Mouse (Mus musculus) heart, adult 2 months (tissue): ENCODE measurements at regions not wholly inside any gene's neighbourhood (a gene's known extent, or its start where the extent isn't known, plus 50 kb on each side); places are given as distances from the start of the nearest gene placed in this dataset.

Experiments used
- DNase-seq, 2 experiments: peaks; one replicate each; pipeline ENCODE4 v3.0.0; 2021
- H3K27ac ChIP-seq: fragments of 200-600 bp; 2 replicates; pipeline ENCODE4 v1.8.1; 2022
- H3K27me3 ChIP-seq: fragments of 200-500 bp; 2 replicates; pipeline ENCODE4 v1.6.1; 2012; ENCODE audit warnings: mild to moderate bottlenecking, low read length, inconsistent platforms, mixed read lengths; ENCODE audit not compliant: control insufficient read depth, insufficient read depth
- H3K36me3 ChIP-seq: fragments of 200-500 bp; 2 replicates; pipeline ENCODE4 v1.6.1; 2012; ENCODE audit warnings: low read length, inconsistent platforms; ENCODE audit not compliant: control insufficient read depth, insufficient read depth
- H3K4me1 ChIP-seq: fragments of 200-500 bp; 2 replicates; pipeline ENCODE4 v1.6.1; 2011; ENCODE audit warnings: low read length; ENCODE audit not compliant: control insufficient read depth, insufficient read depth
- H3K4me3 ChIP-seq: fragments of 200-600 bp; 2 replicates; pipeline ENCODE4 v1.8.1; 2022
- H3K79me2 ChIP-seq: fragments of 200-500 bp; replicated peaks from 2 replicates; pipeline ENCODE4 v1.6.1; 2012; ENCODE audit warnings: mild to moderate bottlenecking, inconsistent platforms, low read length, moderate library complexity, mixed read lengths; ENCODE audit not compliant: control insufficient read depth, insufficient read depth
- H3K9ac ChIP-seq: fragments of 200-500 bp; 2 replicates; pipeline ENCODE4 v1.6.1; 2012; ENCODE audit warnings: low read depth, mild to moderate bottlenecking, control low read depth, inconsistent platforms, low read length, mixed read lengths
- CTCF ChIP-seq: fragments of 200-600 bp; IDR thresholded peaks from 2 replicates; pipeline ENCODE4 v1.8.1; 2022; ENCODE audit warnings: antibody characterized with exemption, mild to moderate bottlenecking, moderate library complexity
- EP300 ChIP-seq: fragments of 200-500 bp; IDR thresholded peaks from 2 replicates; pipeline ENCODE4 v1.6.1; 2011; ENCODE audit warnings: low read depth, low read length, control low read depth; ENCODE audit not compliant: insufficient read depth
- POLR2A ChIP-seq: fragments of 200-500 bp; IDR thresholded peaks from 2 replicates; pipeline ENCODE4 v1.6.1; 2011; ENCODE audit warnings: mild to moderate bottlenecking, low read depth, low read length, control low read depth; ENCODE audit not compliant: insufficient read depth
- WGBS: fragments of 180-500 bp; shearing (Covaris S2); methylation state at CpG from one replicate; pipeline ENCODE4 v1.1.7; 2018; 5-methylcytosine and 5-hydroxymethylcytosine counted together
- intact Hi-C: fragments of 180-260 bp; cut with DNase I; formaldehyde crosslinking; loops from one replicate; pipeline ENCODE4 v1.15.1; 2025

GRCm38 (mm10) chr2:50368831-50369230 is 72.2 kb upstream of the Mmadhc start:
- TF ChIP-seq POLR2A = no peak
- no peak for TF ChIP-seq EP300
- TF ChIP-seq CTCF = no peak
- H3K4me1 ChIP-seq = no peaks in the 10 kb centered on the region; the same call in 1 of the 2 replicates
- H3K4me3 ChIP-seq = no peak overlapping the region
- intact Hi-C loops = no loop called here
- DNase-seq = no peak
- WGBS = 72% methylated on average over 4 of the region's 4 CpGs
- H3K27me3 ChIP-seq = no peaks in the 10 kb centered on the region
- no peak overlapping the region for H3K9ac ChIP-seq
- H3K36me3 ChIP-seq = no peaks in the 10 kb centered on the region
- no peak overlapping the region for H3K27ac ChIP-seq
- H3K79me2 ChIP-seq = no peaks in the 10 kb centered on the region

GRCm38 (mm10) chr2:50368351-50368750 is 71.8 kb upstream of the Mmadhc start:
- Histone ChIP-seq H3K36me3 (no peaks in the 10 kb centered on the region), H3K9ac (no peak overlapping the region), H3K4me3 (no peak overlapping the region), H3K4me1 (no peaks in the 10 kb centered on the region), H3K79me2 (no peaks in the 10 kb centered on the region), H3K27ac (no peak overlapping the region), H3K27me3 (no peaks in the 10 kb centered on the region)
- WGBS = 74% methylated on average over 6 of the region's 6 CpGs
- intact Hi-C loops = no loop called here
- TF ChIP-seq POLR2A (no peak), EP300 (no peak), CTCF (no peak)
- DNase-seq = no peak

GRCm38 (mm10) chr2:50365221-50365620 is 68.6 kb upstream of the Mmadhc start:
- intact Hi-C loops = no loop called here
- TF ChIP-seq CTCF (no peak), POLR2A (no peak), EP300 (no peak)
- no peaks in the 10 kb centered on the region for H3K36me3 ChIP-seq

DNA sequence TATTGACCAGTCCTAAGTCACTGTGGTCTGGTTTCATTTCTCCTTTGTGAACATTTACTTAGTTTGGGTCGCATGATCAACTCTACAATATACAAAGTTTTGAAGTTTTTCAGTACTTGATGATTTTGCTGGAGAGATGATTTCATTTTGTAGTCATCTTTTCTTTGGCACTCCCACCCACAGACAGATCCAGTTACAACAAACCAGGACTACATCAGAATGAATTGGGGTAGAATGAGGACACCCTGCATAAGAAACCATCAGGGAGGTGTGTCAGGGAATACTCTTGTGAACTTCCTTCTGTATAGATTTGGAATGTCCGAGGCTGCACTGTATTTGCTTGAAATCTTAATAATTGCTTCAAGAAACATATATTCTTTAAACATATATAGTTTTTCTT is 59.5 kb upstream of the Mmadhc start:
- no peaks in the 10 kb centered on the region for H3K36me3 ChIP-seq
- H3K9ac ChIP-seq = no peak overlapping the region
- H3K79me2 ChIP-seq = no peaks in the 10 kb centered on the region
- H3K27ac ChIP-seq = no peak overlapping the region
- WGBS = 64% methylated on average over 2 of the region's 2 CpGs
- no peak for DNase-seq
- H3K4me3 ChIP-seq = no peak overlapping the region
- intact Hi-C loops = no loop called here
- H3K27me3 ChIP-seq = no peaks in the 10 kb centered on the region
- H3K4me1 ChIP-seq = no peaks in the 10 kb centered on the region
- TF ChIP-seq EP300 = no peak
- no peak for TF ChIP-seq CTCF
- TF ChIP-seq POLR2A = no peak

More at GRCm38 (mm10) chr2:50365221-50365620, 68.6 kb upstream of the Mmadhc start:
- WGBS = 77% methylated on average over 6 of the region's 6 CpGs
- H3K4me3 ChIP-seq = no peak overlapping the region
- H3K4me1 ChIP-seq = no peaks in the 10 kb centered on the region
- H3K9ac ChIP-seq = no peak overlapping the region
- H3K27ac ChIP-seq = no peak overlapping the region
- no peaks in the 10 kb centered on the region for H3K79me2 ChIP-seq
- no peaks in the 10 kb centered on the region for H3K27me3 ChIP-seq
- no peak for DNase-seq

GRCm38 (mm10) chr2:50347486-50348265 is 51.1 kb upstream of the Mmadhc start:
- Histone ChIP-seq H3K4me3 (no peak overlapping the region), H3K9ac (no peak overlapping the region), H3K4me1 (no peaks in the 10 kb centered on the region), H3K27me3 (no peaks in the 10 kb centered on the region), H3K27ac (no peak overlapping the region), H3K79me2 (no peaks in the 10 kb centered on the region), H3K36me3 (no peaks in the 10 kb centered on the region)
- TF ChIP-seq EP300 (no peak), CTCF (no peak), POLR2A (no peak)
- intact Hi-C loops = no loop called here
- 85% methylated on average over 10 of the region's 10 CpGs for WGBS
- no peak for DNase-seq
